Mouse (Mus musculus) layer of hippocampus, adult 2 months (tissue): ENCODE data around the gene Prkd2. TPM values are rescaled to one million over a fixed set of nuclear protein-coding genes. Genes with fewer than 3 reads are reported as not detected.

Source experiments
- DNase-seq, 2 experiments: peaks; one replicate each; pipeline ENCODE4 v3.0.0; 2022; ENCODE audit warnings: low spot score in 2 of 2
- H3K27ac ChIP-seq: fragments of 200-600 bp; 2 replicates; pipeline ENCODE4 v1.8.1; 2022
- H3K4me3 ChIP-seq: fragments of 200-600 bp; 2 replicates; pipeline ENCODE4 v1.8.1; 2022; ENCODE audit warnings: mild to moderate bottlenecking
- CTCF ChIP-seq: fragments of 200-600 bp; conservative IDR thresholded peaks from 2 replicates; pipeline ENCODE4 v1.8.1; 2022; ENCODE audit warnings: antibody characterized with exemption, mild to moderate bottlenecking, moderate library complexity
- total RNA-seq, 2 experiments: library from RNA; stranded (reverse); gene quantifications; 2 replicates each; pipeline ENCODE4 v1.2.3; 2021

The Prkd2 gene
- total RNA-seq, 2 experiments from 2014 or later = 6.5 to 7.3 TPM

- no peak overlapping the region for H3K27ac ChIP-seq
Observed at GRCm38 (mm10) chr7:16912360-16912759, 69.7 kb downstream of the Prkd2 start.

GRCm38 (mm10) chr7:16913806-16914452 lies 71.2 kb downstream of the Prkd2 start:
- peak; percentile 96 for TF ChIP-seq CTCF
- no peak overlapping the region for H3K4me3 ChIP-seq
- peak overlapping the region; percentile 50; the same call in 1 of the 2 replicates for H3K27ac ChIP-seq
- peak in 1 of 2 experiments; percentile 81 for DNase-seq

More at GRCm38 (mm10) chr7:16912360-16912759, 69.7 kb downstream of the Prkd2 start:
- no peak overlapping the region for H3K4me3 ChIP-seq
- TF ChIP-seq CTCF = no peak
- no peak for DNase-seq

DNA sequence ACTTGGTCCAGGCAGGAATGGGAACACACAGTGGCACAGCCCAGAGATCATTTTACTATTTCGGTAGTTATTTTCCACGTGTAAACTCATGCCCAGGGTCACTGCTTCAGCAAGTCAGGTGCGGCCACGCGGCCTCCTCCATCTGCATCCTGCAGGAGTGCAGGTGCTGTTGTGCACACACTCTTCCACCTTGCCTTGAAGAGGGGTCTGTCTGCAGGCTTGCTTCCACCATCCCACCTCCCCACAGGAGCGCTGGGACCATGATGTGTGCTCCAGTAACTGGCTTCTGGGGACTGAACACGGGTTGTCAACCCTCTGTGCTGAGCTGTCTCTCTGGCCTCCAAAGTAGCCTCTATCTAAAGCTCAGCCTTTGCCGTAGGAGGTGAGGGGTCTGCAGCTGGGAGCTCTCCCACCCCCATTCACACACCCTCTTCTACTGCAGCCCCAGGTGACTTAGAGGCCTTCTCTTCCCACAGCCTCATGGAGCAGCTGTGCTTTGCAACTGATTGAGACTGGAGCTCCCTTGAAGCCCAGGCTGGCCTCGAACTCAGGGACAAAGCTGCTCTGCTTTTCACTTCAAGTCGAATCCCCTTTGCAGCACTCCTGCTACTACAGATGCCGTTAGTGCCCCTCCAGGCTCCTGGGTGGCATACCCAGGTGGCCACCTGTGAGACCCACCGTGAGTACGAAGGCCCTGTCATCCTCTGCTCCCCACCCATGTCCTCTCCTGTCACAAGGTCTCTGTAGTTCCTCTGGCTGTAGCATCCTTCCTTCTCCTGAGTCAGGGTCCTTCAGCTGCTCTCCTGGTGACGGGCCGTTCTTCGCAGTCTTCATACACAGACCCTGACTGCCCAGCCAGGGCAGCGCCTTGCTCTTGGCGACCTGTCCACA lies 72.0 kb downstream of the Prkd2 start:
- H3K4me3 ChIP-seq = no peak overlapping the region
- DNase-seq = no peak

DNA sequence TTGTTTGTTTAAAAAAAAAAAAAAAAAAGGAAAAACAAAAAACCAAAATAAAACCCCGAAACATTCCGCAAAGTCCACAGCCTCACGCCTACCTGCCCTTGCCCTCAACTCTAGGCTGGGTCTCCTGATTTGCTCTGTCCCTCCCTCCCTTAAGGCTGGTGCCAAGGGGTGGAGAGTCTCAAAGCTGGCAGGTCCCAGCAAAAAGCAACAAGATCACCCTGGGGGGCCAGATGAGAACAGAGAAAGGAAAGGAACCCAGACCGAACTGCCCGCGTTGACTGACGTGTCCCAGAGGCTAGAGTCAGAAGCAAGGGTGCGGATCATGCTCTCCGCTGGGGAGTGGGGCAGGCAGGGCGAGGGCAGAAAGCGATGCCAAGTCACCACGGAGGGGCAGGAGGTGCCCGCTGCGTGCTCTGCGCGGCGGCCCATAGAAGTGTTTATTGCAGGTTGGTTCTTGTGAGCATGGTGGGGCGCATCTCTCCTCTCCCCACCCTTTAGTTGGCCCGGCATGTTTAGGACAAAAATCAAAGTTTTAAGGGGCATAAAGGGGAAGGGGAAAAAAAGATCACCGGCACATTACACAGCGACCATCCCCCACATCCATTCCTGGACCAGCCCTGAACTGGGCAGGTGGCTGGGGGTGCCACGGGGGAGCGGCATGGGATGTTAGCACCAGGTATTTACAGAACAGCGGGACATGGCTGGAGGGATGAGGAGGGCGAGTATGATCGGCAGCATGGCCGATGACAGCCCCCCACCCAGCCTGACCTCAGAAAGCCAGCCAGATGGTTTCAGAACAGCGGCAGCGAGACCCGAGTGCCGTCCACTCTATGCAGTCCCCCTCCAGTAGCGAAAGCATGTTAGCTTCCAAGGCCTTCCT lies 73.0 kb downstream of the Prkd2 start:
- TF ChIP-seq CTCF = no peak
- H3K27ac ChIP-seq = peak overlapping the region; percentile 87
- no peak overlapping the region for H3K4me3 ChIP-seq
- no peak for DNase-seq

More for the DNA sequence above, 72.0 kb downstream of the Prkd2 start:
- TF ChIP-seq CTCF = no peak
- H3K27ac ChIP-seq = peak overlapping the region; percentile 50; the same call in 1 of the 2 replicates

DNA sequence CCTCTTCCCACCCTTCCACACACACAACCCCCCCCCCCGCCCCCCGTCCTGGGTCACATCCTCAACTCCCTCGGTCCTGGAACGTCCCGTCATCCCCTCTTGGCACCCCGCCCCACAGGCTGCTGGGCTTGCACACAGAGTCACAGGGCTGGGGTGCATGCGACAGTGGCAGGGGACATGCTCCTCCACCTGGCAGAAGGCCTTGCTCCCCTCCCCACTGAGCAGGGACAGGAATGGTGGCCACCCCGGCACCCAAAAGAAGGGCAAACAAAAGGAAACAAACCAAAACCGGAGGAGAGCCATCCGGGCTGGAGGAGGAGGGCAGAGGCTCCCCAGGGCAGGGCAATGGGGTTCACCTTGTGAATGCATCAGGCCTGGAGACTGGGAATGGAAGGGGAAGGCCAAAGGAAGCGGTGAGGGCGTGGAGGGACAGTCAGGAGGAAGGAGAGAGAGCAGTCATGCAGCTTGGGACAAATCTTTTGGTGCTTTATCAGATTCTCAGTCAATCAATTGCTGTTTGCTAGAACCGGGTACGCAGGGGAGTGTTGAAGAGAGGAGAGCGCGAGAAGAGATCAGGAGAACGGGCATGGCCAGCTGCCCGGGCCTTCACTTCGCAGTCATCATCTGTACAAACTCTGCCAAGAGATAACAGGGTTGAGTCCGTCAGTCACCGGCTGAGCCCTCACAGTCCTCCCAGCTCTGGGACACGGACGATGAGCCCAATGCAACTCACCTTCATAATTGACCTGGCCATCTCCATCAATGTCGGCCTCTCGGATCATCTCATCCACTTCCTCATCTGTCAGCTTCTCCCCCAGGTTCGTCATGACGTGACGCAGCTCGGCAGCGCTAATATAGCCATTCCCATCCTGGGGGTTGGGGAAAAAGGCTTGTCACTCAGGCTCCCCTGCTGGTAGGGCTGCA lies 73.9 kb downstream of the Prkd2 start:
- H3K4me3 ChIP-seq = no peak overlapping the region
- peak overlapping the region; percentile 87 for H3K27ac ChIP-seq
- peak; percentile 30 for TF ChIP-seq CTCF
- no peak for DNase-seq

- no peak overlapping the region for H3K4me3 ChIP-seq
- no peak for DNase-seq
- TF ChIP-seq CTCF = no peak
- H3K27ac ChIP-seq = peak overlapping the region; percentile 87
Observed at GRCm38 (mm10) chr7:16917447-16917846, 74.7 kb downstream of the Prkd2 start.

DNA sequence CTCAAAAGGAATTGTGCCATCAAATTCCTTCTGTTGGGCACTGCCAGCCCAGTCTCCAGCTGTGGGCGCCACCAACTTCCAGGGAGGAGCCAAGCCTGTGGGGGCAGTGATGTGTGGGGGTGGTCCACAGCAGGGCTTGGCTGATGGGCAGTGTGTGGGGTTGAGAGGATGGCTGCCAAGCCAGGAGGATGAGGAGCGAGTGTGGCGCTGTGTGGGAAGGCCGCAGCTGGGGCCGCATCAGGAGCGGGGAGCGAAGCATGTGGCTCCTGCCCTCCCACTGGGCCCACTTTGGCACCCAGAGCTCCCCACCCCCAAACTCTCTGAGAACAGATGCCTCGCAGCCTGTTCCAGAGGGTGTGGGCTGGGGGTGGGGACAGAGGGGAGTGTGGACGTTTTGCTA lies 75.3 kb downstream of the Prkd2 start:
- Histone ChIP-seq H3K27ac (peak overlapping the region; percentile 87), H3K4me3 (no peak overlapping the region)
- no peak for TF ChIP-seq CTCF
- DNase-seq = peak; percentile 78 to 81

GRCm38 (mm10) chr7:16918670-16919069 lies 76.0 kb downstream of the Prkd2 start:
- DNase-seq = no peak
- Histone ChIP-seq H3K27ac (peak overlapping the region; percentile 87), H3K4me3 (peak overlapping the region; percentile 25; the same call in 1 of the 2 replicates)
- no peak for TF ChIP-seq CTCF

- Histone ChIP-seq H3K27ac (peak overlapping the region; percentile 100), H3K4me3 (peak overlapping the region; percentile 83)
- DNase-seq = no peak
- no peak for TF ChIP-seq CTCF
Observed at GRCm38 (mm10) chr7:16919395-16920149, 76.9 kb downstream of the Prkd2 start.

Other genes starting within 250 kb of the Prkd2 start
- 100 to 1,000 TPM; 124 to 128 TPM for gene Arhgap35, start 227.9 kb upstream of the Prkd2 start, total RNA-seq
- not detected for gene Ceacam15, start 167.2 kb upstream of the Prkd2 start, total RNA-seq
- not detected for gene Ceacam9, start 121.0 kb upstream of the Prkd2 start, total RNA-seq
- 100 to 1,000 TPM; 237 to 271 TPM for gene Ap2s1, start 104.5 kb upstream of the Prkd2 start, total RNA-seq
- gene Slc1a5, start 61.6 kb upstream of the Prkd2 start, total RNA-seq = 1 to 10 TPM; 3.5 to 4.7 TPM
- 100 to 1,000 TPM; 286 to 314 TPM for gene Strn4, start 27.0 kb upstream of the Prkd2 start, total RNA-seq
- gene Fkrp, start 26.2 kb upstream of the Prkd2 start, total RNA-seq = 10 to 100 TPM; 46.7 to 49.5 TPM
- 100 to 1,000 TPM; 154 to 156 TPM for gene Dact3, start 32.4 kb downstream of the Prkd2 start, total RNA-seq
- 1 to 10 TPM; 1.9 to 4.0 TPM for gene Gng8, start 48.9 kb downstream of the Prkd2 start, total RNA-seq
- under 1 TPM; 0.10 to 0.20 TPM for gene Ptgir, start 63.6 kb downstream of the Prkd2 start, total RNA-seq
- gene Calm3, start 81.2 kb downstream of the Prkd2 start, total RNA-seq = 1,000 to 10,000 TPM; 2,074 to 2,160 TPM
- 100 to 1,000 TPM; 348 to 373 TPM for gene Pnmal2, start 101.8 kb downstream of the Prkd2 start, total RNA-seq
- 100 to 1,000 TPM; 103 to 121 TPM for gene Pnmal1, start 116.8 kb downstream of the Prkd2 start, total RNA-seq
- 10 to 100 TPM; 52.3 to 55.5 TPM for gene Gm42372, start 140.2 kb downstream of the Prkd2 start, total RNA-seq
- 1 to 10 TPM; 1.8 to 2.2 TPM for gene Ccdc8, start 149.8 kb downstream of the Prkd2 start, total RNA-seq
- 100 to 1,000 TPM; 148 to 155 TPM for gene Ppp5c, start 185.0 kb downstream of the Prkd2 start, total RNA-seq
- 10 to 100 TPM; 16.0 to 16.6 TPM for gene Hif3a, start 219.5 kb downstream of the Prkd2 start, total RNA-seq
- 1 to 10 TPM; 3.5 to 4.1 TPM for gene Psg16, start 231.1 kb downstream of the Prkd2 start, total RNA-seq